Comparison of ENCODE assay signal across 8 mouse cellular contexts in the genomic region with DNA sequence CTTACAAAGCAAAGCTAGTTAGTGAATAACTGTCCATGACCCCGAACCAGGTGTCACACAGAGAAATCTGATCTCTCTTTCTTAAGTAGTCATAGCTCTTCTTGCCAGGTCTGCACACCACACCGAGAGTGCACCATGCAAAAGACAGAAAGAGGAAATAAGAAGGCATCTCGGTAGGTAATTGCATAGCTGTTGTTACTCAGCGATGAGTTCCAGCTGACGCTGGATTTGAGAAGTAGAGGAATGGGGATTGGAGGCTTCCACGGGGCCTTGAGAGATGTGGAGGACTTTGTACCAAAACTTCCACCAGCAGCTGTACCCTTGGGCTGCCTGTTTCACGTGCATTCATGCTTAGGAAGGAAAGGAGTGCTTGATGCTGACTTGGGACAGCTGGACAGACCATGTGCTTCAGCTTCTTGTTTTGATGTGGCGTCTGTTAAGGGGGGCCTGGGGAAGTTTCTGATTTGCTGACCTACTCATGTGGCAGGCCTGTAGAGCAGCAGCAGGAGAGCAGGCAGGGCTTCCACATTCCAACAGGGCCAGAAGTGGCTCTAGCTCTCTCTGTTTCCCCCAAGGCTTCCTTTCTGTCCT.
A peak's percentile ranks its signal among the peaks of the same experiment; 100 is the strongest.
DNase-seq lines count a peak whose midpoint lies in the region; ATAC-seq and TF ChIP-seq lines count a peak whose summit lies in the region.

No protein-coding gene starts in this region.

- peak; percentile 61; the same call in 1 of the 2 replicates for TF ChIP-seq POLR2A in heart, adult 2 months (IDR thresholded peaks at IDR 0.05; ENCODE audit: insufficient read depth, low read depth, low read length)

- no peaks in the 10 kb centered on the region for H3K4me1 ChIP-seq in liver, postnatal 0 days (ENCODE audit: insufficient read depth)
- peaks cover 22% of the 10 kb centered on the region for H3K4me1 ChIP-seq in heart, adult 2 months (ENCODE audit: control insufficient read depth, insufficient read depth, low read length)
- peaks cover 12% of the 10 kb centered on the region; the same call in 1 of the 2 replicates for H3K4me1 ChIP-seq in lung, embryonic 15.5 days

- DNase-seq in liver: peak; percentile 18
- no peak for DNase-seq in liver, postnatal 0 days
- DNase-seq in heart, adult 2 months: peak; percentile 62 to 77
- peak; percentile 87 for DNase-seq in kidney, adult 11 months
- peak; percentile 87 for DNase-seq in skeletal muscle tissue, adult 2 months (ENCODE audit: low read depth, low spot score)
- no peak for DNase-seq in spleen, postnatal 14 days (ENCODE audit: low spot score in 2 of 2)

- WGBS in liver, postnatal 0 days (ENCODE audit: insufficient replicate concordance): 22% methylated on average over 8 of the region's 8 CpGs
- WGBS in heart, adult 2 months: 38% methylated on average over 8 of the region's 8 CpGs
- WGBS in lung, embryonic 15.5 days: 20% methylated on average over 8 of the region's 8 CpGs

- no peak overlapping the region for H3K27ac ChIP-seq in liver, postnatal 0 days (ENCODE audit: low read depth)
- H3K27ac ChIP-seq in heart, adult 2 months: peak overlapping the region; percentile 55
- H3K27ac ChIP-seq in lung, embryonic 15.5 days: 0 out of 2 replicates have a peak overlapping the region, but pooled peaks have one; percentile 6

- no peaks in the 10 kb centered on the region for H3K27me3 ChIP-seq in liver, postnatal 0 days (ENCODE audit: insufficient read depth, low read length)
- no peaks in the 10 kb centered on the region for H3K27me3 ChIP-seq in heart, adult 2 months (ENCODE audit: control insufficient read depth, insufficient read depth, low read length)
- H3K27me3 ChIP-seq in lung, embryonic 15.5 days: no peaks in the 10 kb centered on the region

- TF ChIP-seq CTCF in liver, postnatal 0 days (IDR thresholded peaks at IDR 0.05; ENCODE audit: low read depth): no peak
- TF ChIP-seq CTCF in heart, adult 2 months (IDR thresholded peaks at IDR 0.05): no peak

- H3K9me3 ChIP-seq in liver, postnatal 0 days (ENCODE audit: low read length): no peaks in the 10 kb centered on the region
- no peaks in the 10 kb centered on the region for H3K9me3 ChIP-seq in lung, embryonic 15.5 days

- no peak for TF ChIP-seq EP300 in liver, postnatal 0 days (IDR thresholded peaks at IDR 0.05; ENCODE audit: low read depth)
- TF ChIP-seq EP300 in heart, adult 2 months (IDR thresholded peaks at IDR 0.05; ENCODE audit: insufficient read depth, low read depth, low read length): peak; percentile 44; the same call in 1 of the 2 replicates

- H3K4me3 ChIP-seq in liver, postnatal 0 days (ENCODE audit: low read depth, low read length): no peak overlapping the region
- H3K4me3 ChIP-seq in heart, adult 2 months: no peak overlapping the region
- no peak overlapping the region for H3K4me3 ChIP-seq in lung, embryonic 15.5 days

- no peak; the same call in 1 of the 2 replicates for ATAC-seq in liver, postnatal 0 days
- peak; percentile 89 for ATAC-seq in lung, embryonic 15.5 days (ENCODE audit: borderline replicate concordance, extremely low read depth, low FRiP score, low TSS enrichment)
- ATAC-seq in megakaryocyte-erythroid progenitor cell, adult 5-6 weeks (replicated peaks; ENCODE audit: low FRiP score, low TSS enrichment, poor library complexity, severe bottlenecking): no peak

- no peak overlapping the region; the same call in 1 of the 2 replicates for H3K9ac ChIP-seq in liver, postnatal 0 days (replicated peaks)
- peak overlapping the region; percentile 13 for H3K9ac ChIP-seq in heart, adult 2 months (ENCODE audit: low read depth, low read length)
- H3K9ac ChIP-seq in lung, embryonic 15.5 days: no peak overlapping the region

- H3K4me2 ChIP-seq in liver, postnatal 0 days (ENCODE audit: low read depth, low read length): no peak overlapping the region; the same call in 1 of the 2 replicates
- H3K4me2 ChIP-seq in lung, embryonic 15.5 days: peak overlapping the region; percentile 10; the same call in 1 of the 2 replicates

- intact Hi-C loops in heart, adult 2 months (cut with DNase I): no loop called here

- H3K36me3 ChIP-seq in liver, postnatal 0 days (replicated peaks; ENCODE audit: insufficient read depth, low read length): no peaks in the 10 kb centered on the region
- peaks cover 14% of the 10 kb centered on the region for H3K36me3 ChIP-seq in heart, adult 2 months (ENCODE audit: control insufficient read depth, insufficient read depth, low read length)
- H3K36me3 ChIP-seq in lung, embryonic 15.5 days: no peaks in the 10 kb centered on the region

- no peaks in the 10 kb centered on the region for H3K79me2 ChIP-seq in heart, adult 2 months (replicated peaks; ENCODE audit: control insufficient read depth, insufficient read depth, low read length)

Comparison
In these comparisons a context has a peak if more than half of its experiments do, and no peak if none do; other contexts are left out.
1. DNase-seq: peak in liver (single experiment), heart, adult 2 months (2 of 2), kidney, adult 11 months (single experiment) and skeletal muscle tissue, adult 2 months (single experiment); none in liver, postnatal 0 days (single experiment) and spleen, postnatal 14 days (0 of 2).